Mouse (Mus musculus) testis, postnatal 14 days (tissue): ENCODE measurements around the gene Wdr66.

ENCODE experiments used
- DNase-seq: peaks from one replicate; pipeline ENCODE4 v3.0.0; 2021; ENCODE audit warnings: low spot score

Gene Wdr66

DNA sequence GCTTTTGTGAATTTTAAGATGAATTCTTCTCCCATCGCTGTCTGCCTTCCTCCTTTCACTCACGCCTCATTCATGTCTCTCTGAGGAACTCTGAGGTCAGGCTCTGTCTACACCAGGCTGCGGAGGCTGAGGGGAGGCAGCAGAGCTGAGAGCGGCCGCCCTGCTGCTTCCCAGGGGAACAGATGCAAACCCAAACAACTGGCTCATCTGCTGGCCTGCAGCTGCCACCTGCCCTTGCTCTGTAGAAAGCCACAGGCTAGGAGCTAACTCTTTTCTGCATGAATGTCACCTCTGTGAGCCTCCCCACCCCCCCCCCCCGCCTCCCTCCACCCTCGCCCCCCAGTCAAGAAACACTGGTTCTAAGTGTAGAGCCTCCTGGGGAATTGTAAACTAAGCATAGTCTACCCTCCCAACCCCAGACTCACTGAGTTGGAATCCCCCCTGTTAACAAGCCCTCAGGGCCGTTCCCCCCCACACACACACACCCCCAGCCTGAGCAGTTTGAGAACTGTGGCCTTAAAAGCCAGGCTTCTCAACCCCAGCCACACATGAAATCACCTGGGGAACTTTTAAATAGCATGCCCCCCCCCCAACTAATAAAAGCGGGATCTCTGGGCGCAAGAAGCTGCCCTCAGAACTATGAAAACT, 63.4 kb downstream of the Wdr66 start:
- no peak for DNase-seq

DNA sequence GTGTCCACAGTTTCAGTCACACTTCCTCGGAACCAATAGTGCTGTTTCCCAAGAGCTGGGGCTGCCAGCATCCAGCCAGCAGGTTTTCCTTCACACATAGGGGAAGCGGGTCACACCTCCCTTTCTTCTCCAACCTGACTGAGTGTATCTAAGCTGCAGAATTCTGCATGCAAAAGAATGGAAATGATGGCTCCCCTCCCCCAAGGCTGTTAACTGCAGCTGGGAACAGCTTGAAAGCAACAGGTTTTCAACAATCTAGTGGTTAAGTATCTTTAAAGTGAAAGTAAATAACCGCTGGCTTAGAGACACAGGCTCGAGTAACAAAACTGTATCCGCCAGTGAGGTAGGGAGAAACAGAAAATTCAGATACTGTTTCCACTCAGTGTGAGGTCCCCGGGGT, 66.1 kb downstream of the Wdr66 start:
- peak; percentile 53 for DNase-seq

DNA sequence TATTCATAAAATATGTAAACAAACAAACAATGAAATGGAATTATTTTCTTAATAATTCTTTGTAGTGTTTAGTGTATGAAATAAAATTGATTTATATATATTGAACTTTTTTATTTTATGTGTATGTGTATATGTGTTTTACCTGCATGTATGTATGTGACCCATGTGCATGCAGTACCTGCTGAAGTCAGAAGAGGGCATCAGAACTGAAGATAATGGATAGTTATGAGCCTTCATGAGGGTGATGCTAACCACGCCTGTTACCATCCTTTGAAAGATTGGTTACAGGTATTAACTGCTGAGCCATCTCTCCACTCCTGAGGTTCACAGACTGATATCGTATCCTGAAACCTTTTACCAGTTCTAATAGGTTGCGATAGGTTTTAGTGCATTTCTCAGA, 68.2 kb downstream of the Wdr66 start:
- DNase-seq: no peak

DNA sequence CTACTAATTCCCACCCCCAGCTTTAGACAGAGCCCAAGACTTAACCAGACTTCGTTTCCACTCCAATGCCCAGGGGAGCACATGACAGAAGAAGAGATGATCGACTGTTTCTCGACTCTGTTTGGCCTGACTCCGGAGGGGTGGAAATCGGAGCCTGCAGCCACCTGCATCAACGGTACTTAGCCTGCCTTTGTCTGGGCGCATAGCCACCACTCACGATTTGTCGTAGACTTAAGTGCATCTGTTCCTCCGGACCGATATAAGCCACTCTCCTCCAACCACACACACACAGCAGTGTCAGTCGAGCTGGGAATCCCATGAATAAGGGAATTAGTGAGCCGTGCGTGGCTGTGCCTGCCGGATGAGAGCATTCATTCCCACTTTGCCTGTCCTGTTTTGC, 72.3 kb downstream of the Wdr66 start:
- DNase-seq: no peak

DNA sequence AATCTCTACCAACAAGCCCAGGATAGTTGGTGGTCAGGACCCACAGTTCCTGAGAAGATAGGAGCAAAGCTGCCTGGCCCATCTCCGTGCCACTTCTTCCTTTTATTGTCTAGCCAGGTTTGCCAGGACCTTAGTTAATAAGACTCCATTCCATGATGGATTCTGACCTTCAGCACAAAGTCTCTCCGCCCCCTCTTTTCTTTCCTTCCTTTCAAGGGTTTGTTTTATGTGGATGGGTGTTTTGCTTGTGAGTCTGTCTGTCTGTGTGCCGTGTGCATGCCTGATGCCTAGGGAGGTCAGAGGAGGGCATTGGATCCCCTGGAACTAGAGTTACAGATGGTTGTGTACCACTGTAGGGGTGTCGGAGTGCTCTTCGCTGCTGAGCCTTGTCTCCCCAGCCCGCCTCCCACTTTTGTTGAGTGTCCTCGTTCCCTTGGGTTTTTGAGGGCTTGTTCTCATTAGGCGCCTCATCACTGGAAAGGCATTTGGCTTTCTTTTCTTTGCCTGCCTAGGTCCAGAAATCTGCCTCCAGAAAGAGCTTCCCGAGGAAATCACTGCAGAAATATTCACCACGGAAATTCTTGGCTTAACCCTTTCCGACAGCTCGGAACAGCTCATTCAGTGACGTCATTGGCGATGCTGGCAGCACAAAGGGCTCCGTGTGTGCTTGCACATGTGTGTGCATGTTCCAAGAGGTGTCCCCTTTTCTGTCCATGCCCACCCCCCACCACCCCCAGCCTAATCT, 74.3 kb downstream of the Wdr66 start:
- DNase-seq: no peak

DNA sequence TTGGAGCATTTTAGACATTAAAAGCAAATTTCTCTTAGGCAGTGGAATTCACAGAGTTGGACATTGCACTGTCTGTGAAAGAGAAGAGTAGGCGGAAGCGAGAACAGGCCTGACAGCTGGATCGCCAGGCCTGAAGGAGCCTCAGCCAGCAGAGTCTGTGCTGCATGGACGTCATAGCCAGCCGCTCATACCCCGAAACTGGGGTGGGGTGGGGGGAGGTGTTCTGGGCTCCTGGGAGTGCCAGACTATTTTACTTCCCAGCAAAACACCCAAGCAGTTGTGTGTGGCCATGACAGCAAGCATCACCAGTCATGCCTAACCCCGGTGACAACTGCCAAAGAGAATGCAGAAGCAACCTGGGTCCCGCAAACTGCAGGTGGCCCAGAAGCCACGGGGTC, 74.8 kb downstream of the Wdr66 start:
- no peak for DNase-seq

DNA sequence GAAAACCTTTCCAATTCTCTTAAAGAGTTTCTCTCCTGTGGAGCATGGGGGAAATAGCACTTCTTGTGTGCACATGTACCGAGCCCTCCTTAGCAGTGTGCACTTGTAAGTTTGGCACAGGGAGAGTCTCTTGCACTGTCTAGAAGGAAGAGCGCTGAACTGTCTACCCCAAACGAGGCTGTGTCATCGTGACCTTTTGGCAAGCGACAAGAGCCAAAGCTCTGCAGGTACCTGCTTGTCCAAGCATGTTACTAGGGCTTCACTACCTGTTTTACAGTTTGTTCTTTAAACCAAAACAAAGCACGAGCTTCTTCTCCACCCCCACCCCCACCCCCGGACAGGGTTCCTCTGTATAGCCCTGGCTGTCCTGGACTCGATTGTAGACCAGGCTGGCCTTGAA, 75.8 kb downstream of the Wdr66 start:
- no peak for DNase-seq

DNA sequence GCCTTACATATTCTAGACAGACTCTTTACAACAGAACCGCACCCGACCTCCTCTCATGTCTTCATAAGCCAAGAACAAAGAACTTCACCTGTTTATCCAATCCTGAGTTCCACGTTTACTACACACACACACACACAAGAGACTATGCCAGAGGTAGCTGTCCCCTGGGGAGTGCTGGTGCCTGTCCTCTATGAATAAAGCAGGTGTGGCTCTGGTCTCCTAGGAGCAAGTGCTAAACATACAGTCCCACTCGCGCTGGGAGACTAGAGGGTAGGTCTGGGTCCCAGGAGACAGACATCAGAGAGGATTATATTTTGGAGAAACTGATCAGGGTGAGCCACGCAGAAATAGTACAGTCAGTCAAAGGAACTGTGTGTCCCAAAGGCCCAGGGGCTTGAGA, 81.7 kb downstream of the Wdr66 start:
- no peak for DNase-seq

DNA sequence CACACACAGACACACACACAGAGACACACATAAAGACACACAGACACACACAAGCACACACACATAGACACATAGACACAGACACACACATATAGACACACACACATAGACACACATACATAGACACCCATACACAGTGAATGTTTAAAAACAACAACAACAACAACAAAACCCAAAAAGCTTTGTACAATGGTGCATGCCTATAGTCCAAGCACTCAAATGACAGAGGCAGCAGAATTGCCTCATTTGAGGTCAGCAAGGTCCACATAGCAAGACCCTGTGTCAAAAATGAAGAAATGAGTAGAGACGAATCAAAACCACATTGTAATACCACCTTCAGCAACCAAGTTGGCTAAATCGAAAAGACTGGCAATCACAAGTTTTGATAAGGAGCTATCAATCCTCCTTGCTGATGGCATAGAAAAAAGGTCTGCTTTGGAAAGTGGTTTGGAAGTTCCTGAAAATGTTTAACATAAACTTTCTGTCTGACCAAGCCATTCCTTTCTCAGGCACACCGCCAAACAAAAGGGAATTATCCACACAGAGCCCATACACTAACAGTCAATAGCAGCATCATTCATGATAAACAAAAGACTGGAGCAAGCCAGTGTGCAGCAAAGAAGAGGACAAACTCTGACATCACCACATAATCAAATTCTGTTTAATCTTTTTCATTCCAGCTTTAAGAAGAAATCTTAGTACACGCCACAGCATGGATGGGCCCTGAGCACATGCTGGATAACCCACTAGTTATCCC, 84.5 kb downstream of the Wdr66 start:
- DNase-seq: no peak

DNA sequence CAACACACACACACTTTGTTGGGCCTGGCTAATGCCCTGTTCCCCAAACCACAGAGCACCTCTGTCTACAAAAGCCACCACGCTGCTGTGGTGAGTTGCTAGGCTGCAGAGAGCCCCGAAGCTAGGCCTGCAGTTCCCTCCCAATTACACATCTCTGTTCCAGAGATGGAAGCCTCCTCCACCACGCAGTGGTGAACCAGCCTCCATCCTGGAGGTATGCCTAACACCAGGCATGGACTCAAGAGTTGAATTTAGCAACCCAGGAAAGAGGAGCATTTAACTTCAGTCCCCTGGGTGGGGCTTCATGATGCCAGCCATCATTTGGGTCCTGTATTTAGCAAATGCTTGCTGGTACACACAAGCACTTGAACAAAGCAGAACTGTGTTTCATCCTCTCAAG, 86.6 kb downstream of the Wdr66 start:
- no peak for DNase-seq

DNA sequence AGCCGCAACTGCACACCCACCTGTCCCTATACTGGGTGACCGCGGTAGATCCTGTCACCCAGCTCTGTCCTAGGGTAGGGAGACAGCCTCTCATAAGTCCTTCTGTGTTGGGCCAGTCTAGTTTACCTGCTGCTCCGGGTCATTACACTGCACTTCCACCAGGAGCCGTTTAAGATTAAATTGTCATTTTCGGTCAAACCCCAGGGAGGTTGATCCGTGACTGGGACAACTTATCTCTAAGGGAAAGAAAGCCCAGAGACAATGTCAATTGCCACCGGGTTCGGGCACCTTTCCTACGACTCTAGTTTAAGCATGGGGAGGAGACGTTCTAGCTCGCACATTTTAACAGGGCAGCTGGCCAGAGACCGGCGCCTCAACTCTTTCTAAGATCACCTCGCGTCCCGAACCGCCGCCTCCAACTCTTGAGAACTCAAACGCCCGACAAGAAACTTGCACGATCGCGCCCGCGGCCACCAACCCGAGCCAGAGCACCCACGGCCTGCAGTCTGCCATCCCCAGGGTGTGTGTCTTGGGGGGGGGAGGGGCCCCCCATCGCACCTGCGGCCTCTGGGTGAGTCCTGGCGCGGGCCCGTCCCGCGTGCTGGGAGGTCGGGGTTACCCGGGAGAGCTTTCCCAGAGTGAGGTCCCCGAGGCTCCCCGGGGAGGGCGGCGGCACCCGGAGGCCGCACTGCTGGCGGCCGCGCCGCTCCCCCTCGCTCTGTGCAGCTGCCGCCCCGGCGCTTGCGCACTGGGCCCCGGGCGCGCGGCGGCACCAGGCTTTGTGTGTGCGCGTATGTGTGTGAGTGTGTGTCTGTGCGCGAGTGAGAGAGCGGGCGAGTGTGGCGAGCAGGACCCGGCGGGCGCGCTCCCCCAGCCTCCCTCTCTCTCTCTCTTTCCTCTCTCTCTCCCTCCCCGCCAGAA, 92.1 kb downstream of the Wdr66 start, which contains the start of gene Bcl7a:
Bcl7a (plus strand) TSS at position 128 of the 921 bp plus-strand sequence.
- peak; percentile 83 for DNase-seq

DNA sequence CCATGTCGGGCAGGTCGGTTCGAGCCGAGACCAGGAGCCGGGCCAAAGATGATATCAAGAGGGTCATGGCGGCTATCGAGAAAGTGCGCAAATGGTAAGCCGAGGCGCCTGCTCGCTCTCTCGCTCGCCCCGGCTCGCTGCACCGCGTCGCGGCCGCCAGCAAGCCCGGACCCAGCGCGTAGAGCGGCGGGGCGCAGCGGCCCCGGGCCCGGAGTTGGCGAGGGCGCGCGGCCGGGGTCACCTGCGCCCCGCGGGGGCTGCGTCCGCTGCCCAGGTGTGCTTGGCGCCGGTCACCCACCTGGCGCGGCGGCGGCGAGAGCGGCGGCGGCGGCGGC, 92.7 kb downstream of the Wdr66 start:
- no peak for DNase-seq

DNA sequence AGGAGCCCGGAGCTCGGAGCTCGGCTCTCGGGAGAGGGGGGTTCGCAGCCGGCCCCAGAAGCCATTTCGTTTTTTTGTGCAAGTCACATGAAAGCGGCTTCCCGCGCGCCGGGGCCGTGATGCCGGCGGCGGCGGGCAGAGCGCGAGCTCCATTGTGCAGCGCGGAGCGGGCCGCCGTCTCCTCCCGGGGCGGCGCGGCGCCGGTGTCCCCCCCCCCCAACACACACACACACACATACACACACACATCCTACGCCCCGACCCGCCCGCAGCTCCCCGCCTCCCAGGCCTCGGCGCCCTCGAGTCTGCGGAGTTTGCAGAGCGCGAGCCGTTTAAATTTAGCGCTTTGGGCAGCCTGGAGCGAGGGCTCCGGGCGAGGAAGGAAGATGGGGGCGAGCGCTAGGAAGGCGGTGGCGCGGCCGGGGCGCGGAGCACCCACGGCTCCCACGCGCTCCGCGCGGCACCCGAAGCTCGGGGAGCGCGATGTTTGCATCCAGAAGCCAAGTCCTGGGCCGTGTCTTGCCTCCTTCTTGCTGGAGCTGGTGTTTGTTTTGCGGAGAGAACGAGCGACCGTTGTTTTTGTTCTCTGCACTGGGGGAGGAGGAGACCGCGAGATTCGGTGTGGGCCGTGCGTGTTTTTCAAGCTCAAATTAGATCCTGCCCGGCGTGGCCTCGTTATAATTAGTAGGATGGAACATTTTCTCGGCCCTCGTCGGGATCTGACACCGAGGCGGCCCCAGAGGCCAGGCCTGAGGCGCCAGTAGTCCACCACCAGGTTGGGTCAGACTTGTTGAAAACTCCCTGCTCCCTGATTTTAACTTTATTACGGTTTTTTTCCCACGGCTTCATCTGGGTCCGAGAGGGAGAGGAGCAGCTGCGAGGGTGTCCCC, 93.3 kb downstream of the Wdr66 start:
- DNase-seq: peak; percentile 44

DNA sequence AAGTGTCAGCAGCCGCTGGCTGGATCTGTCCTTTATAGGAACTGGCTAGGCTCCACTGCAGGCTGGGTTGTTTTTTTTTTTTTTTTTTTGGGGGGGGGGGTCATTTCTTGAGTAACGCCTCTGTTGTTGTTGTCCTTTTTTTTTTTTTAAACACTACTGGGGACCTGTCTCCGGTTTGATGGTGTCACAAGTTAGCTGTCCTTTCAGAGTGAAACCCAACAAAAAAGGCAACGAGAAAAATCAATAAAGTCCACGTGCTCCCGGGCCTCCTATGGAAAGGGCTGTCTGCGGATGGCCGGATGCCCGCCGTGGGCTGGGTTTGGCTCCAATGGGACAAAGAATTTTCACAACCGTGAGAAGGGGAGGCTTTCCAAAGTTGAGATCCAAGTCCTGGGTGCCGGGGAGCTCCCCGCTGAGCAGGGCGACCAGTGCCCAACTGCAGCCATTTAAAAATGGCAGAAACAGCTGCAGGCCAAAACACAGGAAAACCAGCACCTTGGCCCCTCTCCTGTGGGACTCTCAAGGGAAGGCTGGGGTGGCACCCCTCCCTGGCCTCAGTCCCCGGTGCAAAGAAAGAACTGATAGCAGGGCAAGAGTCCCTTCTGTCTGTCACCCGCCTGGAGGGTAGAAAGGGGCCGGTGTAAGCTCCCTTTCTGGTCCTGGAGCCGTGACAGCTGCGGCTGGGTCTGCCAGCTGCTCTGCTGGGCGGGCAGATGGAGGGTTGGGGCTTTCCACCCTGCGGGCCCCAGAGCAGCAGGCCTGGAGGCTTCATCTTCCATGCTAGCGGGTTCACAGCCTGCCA, 94.2 kb downstream of the Wdr66 start:
- peak; percentile 45 for DNase-seq

DNA sequence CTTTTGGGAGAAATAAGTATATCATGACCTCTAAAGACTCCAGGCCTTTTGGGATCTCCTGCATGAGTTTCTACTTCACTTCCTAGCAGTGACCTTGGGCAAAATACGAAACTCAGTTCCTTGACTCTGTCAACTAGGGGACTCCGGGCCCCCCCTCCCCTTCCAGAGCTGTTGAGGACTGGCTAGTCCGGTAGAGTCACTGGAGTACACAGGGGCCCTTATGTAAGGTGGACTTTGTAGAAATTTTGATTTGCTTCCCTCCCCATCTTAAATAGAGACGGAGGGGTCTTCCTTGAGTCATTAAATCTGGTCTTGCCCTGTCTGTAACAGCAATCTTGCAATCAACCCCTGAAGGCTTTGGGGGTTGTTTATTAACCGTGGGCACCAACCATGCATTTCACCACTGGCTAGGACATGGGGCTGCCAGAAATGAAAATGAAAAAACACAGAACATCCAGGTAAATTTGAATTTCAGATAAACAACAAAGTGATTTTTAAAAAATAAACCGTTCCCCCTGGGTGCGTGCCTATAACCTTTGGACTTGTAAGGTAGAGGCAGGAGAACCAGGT, 94.9 kb downstream of the Wdr66 start:
- no peak for DNase-seq

DNA sequence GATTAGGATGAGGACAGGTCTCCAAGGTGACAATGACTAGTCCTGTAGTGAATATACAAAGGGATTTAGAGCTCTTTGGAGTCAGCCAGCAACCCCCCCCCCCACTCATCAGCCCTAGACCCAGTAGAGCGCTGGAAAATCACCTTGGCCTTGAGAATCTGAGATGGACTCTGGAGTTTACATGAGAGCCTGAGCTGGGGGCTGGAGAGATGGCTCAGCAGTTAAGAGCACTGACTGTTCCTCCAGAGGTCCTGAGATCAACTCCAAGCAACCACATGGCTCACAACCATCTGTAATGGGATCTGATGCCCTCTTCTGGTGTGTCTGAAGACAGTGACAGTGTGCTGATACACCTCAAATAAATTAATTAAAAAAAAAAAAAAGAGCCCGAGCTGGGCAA, 96.1 kb downstream of the Wdr66 start:
- no peak for DNase-seq

DNA sequence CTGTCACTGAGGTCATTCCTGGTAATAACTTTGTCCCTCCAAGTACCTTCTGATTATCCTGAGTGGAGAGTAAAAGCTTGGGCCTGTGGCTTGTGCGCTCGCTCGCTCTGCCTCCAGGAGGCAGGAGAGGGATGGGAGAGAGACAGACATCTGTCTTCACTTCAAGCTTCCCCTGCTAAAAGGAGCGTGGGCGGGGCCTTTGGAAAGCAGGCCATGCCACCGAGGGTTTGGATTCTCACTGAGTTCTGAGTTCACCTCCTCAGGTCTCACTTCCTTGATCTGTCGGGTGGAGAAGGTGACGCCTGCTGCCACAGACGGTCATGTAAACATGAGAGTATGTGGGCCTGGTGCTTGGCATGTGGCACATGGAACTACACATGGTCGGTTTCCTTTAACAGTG, 98.5 kb downstream of the Wdr66 start:
- DNase-seq: no peak

DNA sequence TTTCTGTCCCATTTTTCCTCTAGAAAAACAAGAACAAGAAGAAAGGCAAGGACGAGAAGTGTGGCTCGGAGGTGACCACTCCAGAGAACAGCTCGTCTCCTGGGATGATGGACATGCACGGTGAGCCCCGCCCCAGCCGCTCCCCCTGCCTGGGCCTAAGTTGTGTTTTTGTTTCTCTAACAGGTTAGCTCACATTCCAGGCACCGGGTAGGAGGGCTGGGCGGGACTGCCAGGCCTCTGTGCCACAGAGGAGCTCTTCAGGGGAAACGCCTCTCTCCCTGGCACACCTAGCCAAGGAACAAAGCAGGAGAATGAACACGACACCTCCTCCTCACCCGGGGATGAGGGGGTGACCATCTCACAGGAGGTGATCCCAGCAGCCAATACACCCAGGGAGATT, 104.0 kb downstream of the Wdr66 start:
- no peak for DNase-seq

DNA sequence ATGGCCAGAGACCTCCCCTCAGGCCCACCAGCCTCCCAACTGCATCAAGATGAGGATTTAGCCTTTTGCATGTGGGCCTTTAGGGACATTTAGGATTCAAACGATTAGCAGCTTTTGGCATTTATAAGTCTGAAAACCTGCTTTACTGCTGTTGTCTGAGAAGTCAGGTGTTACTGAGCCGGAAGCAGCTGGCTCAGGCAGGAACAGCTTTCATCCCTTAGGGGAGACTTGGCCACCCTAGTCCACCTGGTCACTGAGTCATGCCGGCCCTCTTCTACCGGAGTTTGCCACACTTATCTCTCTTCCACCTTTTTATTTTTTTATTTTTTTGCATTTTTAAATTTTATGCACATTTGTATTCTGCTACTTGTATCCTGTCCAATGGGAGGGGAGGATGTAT, 105.4 kb downstream of the Wdr66 start:
- DNase-seq: no peak

DNA sequence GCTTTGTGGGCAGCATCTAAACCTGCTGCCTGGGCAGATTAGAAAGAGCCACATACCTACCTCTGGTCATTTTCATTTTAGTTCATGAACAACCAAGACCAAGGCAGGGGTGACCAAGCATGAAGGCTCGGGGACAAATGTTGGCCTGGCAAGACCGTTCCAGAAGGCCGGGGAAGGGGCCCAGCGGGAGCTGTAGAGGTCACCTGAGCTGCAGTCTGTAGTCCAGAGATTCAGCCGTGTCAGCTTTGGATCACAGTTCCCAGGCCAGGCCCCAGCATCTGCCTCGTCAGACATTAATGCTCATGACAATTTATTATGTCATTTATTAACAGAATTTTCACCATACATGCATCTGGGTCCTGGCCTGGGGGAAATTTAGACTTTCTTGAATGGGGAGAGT, 107.5 kb downstream of the Wdr66 start:
- no peak for DNase-seq
